Mouse (Mus musculus): ENCODE results near the gene Jakmip3. TPM values are rescaled to one million over a fixed set of nuclear protein-coding genes. Genes with fewer than 3 reads are reported as not detected.

Jakmip3 gene
- polyA plus RNA-seq, 1 experiment from 2014 or later = not detected

DNA sequence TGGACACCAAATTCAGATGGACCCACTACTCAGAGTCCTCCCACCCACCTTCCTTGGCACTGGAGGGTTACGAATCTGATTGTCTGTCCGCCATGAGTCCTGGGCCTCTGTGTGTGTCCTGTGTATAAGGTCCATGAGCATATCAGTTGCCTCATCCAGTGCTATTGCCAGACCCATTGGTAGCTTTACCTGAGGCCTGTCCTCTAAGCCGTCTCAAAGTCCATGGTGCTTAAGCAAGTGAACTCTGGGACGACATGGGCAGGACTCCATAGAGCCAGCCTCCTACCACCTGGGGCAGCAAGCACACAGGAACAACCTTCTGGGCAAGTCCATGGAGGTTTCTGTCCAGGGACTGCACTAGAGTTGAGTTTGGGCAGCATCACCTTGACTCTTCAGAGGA is 90.7 kb downstream of the Jakmip3 start:
- Histone ChIP-seq H3K79me2 (ENCODE audit: inconsistent target) (no peaks in the 10 kb centered on the region), H3K27ac (no peak overlapping the region), H3K36me3 (ENCODE audit: inconsistent target) (no peaks in the 10 kb centered on the region), H3K4me3 (ENCODE audit: inconsistent target) (no peak overlapping the region)
- 98% methylated on average over 4 of the region's 4 CpGs for WGBS (ENCODE audit: missing documents)

DNA sequence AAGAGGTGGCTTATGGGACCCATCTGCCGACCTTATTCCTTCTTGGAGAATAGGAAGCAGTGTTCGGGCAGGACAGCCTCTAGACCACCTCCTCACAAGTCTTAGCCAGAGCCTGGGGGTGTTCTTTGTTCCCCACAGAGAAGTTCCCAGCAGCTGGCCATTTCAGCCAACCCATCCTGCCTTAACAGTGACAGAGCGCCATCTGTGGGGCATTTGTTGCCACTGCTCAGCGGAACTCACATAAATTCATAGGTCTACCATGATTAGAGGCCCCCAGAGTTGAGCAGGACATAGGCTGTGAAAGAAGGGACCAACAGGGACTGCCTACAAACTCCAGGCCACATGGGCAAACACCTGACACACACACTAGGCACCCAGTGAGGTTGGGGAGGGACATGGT is 122.9 kb downstream of the Jakmip3 start:
- WGBS (ENCODE audit: missing documents) = 56% methylated on average over 4 of the region's 4 CpGs
- no peaks in the 10 kb centered on the region for H3K79me2 ChIP-seq (ENCODE audit: inconsistent target)
- H3K27ac ChIP-seq = no peak overlapping the region
- H3K4me3 ChIP-seq (ENCODE audit: inconsistent target) = no peak overlapping the region
- no peaks in the 10 kb centered on the region for H3K36me3 ChIP-seq (ENCODE audit: inconsistent target)

DNA sequence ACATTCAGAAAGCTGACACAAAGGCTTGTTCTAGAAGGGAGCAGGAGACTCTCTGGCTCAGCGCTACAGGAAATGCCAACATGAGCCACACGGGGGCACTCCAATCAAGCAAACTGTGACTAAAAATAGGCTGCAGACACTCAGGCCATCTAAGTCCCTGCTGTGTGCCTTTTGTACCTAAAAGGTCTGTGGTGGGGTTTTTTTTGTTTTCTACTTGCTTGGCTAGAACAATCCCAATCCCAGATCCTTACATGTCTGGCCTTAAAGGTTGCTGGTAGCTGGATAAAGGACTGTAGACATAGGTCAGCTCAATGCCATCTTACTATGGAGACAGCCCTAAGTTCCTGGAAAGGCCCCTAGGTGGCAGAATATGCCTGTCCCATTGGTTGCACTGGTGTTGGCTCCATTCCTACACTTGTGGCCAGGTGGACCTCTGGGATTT is 127.7 kb downstream of the Jakmip3 start:
- Histone ChIP-seq H3K4me3 (ENCODE audit: inconsistent target) (no peak overlapping the region), H3K79me2 (ENCODE audit: inconsistent target) (no peaks in the 10 kb centered on the region), H3K27ac (no peak overlapping the region), H3K36me3 (ENCODE audit: inconsistent target) (no peaks in the 10 kb centered on the region)
- WGBS (ENCODE audit: missing documents) = 6% methylated on average over 2 of the region's 2 CpGs

DNA sequence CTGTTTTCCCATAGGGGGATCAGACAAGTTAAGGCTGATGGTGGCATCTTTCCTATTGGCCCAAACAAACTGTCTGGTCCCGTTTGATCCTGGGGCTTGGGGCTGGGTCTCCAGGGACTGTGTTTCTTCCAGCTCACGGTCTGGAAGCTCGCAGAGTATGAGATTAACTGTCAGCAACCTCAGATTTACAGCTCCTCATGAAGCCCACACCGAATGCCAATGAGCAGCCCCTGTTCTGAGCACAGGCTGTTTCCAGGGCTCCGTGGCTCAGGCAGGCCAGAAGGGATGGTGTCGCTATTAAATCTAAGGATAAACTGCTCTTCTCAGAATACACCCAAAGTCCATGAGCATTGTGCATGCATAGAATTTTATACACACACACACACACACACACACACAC is 133.7 kb downstream of the Jakmip3 start:
- Histone ChIP-seq H3K36me3 (ENCODE audit: inconsistent target) (no peaks in the 10 kb centered on the region), H3K4me3 (ENCODE audit: inconsistent target) (no peak overlapping the region), H3K27ac (no peak overlapping the region), H3K79me2 (ENCODE audit: inconsistent target) (no peaks in the 10 kb centered on the region)
- WGBS (ENCODE audit: missing documents) = 71% methylated on average over 5 of the region's 6 CpGs

DNA sequence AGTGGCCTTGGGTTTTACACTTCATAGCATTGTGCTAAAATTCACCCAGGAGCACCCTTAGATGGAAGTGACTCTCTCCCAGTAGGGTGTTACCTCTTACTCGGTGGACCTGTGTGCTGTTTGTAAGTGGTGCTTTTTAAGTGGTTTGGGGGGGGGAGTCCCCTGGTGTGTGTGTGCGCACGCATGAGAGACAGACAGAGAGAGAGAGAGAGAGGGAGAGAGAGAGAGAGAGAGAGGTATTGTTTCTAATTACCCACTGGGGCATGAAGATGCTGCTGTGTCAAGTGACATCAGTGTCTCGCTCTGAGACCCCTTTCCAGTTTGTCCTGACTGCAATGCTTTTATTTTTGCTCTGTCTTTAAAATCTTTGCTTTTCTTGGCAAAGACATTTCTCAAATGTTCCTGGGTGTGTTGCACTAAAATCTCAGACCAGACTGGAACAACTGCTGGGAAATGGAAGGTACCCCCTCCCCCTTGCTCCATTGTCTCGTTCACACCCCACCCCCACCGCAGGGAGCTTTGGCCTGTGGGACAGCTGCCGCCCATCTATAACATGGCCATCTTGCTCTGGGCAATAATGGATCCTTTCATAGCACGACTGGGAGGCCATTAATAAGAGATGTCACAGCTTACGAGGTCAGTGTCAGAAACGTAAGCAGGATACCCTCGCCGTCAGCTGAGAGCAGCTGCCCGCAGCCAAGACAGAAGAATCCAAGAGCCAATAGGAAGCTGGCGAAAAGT is 134.7 kb downstream of the Jakmip3 start:
- Histone ChIP-seq H3K79me2 (ENCODE audit: inconsistent target) (no peaks in the 10 kb centered on the region), H3K36me3 (ENCODE audit: inconsistent target) (no peaks in the 10 kb centered on the region)
- WGBS (ENCODE audit: missing documents) = 84% methylated on average over 14 of the region's 14 CpGs

DNA sequence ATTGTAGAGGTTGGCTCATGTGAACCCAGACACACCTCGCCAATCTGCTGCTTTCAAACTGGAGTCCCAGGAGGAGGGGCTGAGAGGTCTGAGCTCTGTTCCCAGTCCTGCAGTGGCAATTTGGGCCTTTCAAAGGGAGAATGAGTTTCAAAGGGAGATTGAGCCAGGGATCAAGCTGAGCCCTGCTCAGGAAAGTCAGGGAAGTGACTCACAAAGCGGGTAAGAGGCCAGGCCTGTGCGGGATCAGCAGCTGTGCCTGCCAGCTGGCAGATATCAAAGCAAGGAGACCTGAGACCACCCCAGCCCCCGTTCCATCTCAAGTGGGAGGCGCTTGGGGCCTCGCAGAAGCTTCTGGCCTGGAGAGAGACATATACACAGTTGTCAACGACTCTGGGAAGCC is 136.8 kb downstream of the Jakmip3 start:
- WGBS (ENCODE audit: missing documents) = 38% methylated on average over 7 of the region's 7 CpGs
- H3K36me3 ChIP-seq (ENCODE audit: inconsistent target) = no peaks in the 10 kb centered on the region
- H3K79me2 ChIP-seq (ENCODE audit: inconsistent target) = no peaks in the 10 kb centered on the region
- H3K4me3 ChIP-seq (ENCODE audit: inconsistent target) = no peak overlapping the region
- H3K27ac ChIP-seq = no peak overlapping the region

More for the DNA sequence above, 134.7 kb downstream of the Jakmip3 start:
- H3K27ac ChIP-seq = no peak overlapping the region
- H3K4me3 ChIP-seq (ENCODE audit: inconsistent target) = no peak overlapping the region

DNA sequence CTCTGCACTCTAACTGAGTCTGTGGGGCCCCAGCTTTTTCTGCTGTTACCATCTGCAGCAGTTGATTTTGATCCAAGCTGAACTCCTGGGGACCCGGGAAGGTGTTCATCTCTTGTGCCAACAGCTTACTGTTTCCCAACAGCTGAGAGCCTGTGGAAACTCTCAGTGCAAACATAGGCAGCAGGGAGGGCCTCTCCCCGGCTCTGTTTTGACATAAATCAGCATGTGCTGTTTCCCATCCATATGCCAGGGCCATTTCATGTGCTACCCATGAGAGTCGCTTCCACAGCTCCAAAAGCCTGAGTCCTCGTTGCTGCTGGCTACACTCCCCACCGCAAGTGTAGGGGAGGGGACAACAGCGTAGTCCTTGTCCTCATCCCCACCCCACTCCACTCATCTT is 137.7 kb downstream of the Jakmip3 start:
- Histone ChIP-seq H3K79me2 (ENCODE audit: inconsistent target) (no peaks in the 10 kb centered on the region), H3K4me3 (ENCODE audit: inconsistent target) (no peak overlapping the region), H3K27ac (no peak overlapping the region), H3K36me3 (ENCODE audit: inconsistent target) (no peaks in the 10 kb centered on the region)
- 87% methylated on average over 6 of the region's 6 CpGs for WGBS (ENCODE audit: missing documents)

DNA sequence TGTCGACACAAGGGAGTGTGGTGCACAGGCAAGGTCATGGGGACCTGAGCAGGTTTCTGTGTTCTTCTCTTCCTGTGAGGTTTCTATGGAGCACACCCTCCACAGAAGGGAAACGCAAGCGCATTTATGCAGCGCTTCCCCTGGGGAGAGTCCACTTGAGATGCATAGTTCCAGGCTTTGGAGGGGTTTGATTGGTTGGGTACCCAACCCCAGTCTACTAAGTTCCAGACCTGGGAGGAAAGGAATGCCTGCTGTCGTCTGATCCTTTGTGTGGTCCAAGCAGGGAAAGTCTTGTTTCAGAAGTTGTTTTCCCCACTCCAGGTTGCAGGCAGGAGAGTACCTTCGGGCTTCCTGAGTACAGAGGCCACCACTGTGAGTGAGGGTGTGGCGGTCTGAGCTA is 138.6 kb downstream of the Jakmip3 start:
- Histone ChIP-seq H3K4me3 (ENCODE audit: inconsistent target) (no peak overlapping the region), H3K27ac (no peak overlapping the region), H3K36me3 (ENCODE audit: inconsistent target) (no peaks in the 10 kb centered on the region), H3K79me2 (ENCODE audit: inconsistent target) (no peaks in the 10 kb centered on the region)
- 83% methylated on average over 7 of the region's 7 CpGs for WGBS (ENCODE audit: missing documents)

DNA sequence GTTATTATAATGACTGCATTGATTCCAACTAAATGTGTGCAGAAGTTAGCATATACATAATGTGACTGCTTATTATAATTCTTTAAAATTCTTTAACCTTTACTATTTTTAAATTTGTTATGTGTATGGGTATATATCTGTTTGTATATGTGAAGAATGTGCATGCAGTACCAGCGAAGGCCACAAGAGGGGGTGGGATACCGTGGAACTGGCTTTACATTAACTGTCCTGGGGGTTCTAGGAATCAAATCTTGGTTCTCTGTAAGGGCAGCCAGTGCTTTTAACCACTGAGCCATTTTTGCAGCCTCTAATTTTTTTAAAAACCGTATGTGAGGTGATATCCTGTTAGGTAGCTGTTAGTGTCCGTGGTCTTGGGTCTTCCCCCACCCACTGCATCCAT is 140.2 kb downstream of the Jakmip3 start:
- no peaks in the 10 kb centered on the region for H3K79me2 ChIP-seq (ENCODE audit: inconsistent target)
- no peaks in the 10 kb centered on the region for H3K36me3 ChIP-seq (ENCODE audit: inconsistent target)
- no peak overlapping the region for H3K27ac ChIP-seq
- WGBS (ENCODE audit: missing documents) = 70% methylated on average over 4 of the region's 4 CpGs
- no peak overlapping the region for H3K4me3 ChIP-seq (ENCODE audit: inconsistent target)

DNA sequence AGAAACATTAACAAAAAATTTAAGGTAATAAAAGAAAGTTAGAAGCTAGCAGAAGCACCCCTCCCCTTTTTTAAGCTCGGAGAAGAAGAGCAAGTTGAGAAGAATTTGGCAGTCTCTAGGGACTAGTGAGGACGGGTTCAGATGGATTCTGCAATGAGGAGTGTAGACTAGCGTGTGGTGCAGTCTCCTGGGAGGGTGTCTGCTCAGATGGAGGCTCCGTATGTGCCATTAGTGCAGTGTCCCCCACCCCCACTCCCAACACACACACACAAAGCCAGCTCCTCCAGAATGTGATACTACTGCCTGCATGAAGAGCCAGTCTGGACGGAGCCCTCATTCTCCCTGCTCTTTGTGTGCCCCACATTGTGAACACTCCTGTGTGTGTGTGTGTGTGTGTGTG is 140.6 kb downstream of the Jakmip3 start:
- Histone ChIP-seq H3K4me3 (ENCODE audit: inconsistent target) (no peak overlapping the region), H3K36me3 (ENCODE audit: inconsistent target) (no peaks in the 10 kb centered on the region), H3K79me2 (ENCODE audit: inconsistent target) (no peaks in the 10 kb centered on the region), H3K27ac (no peak overlapping the region)
- WGBS (ENCODE audit: missing documents) = 81% methylated on average over 5 of the region's 5 CpGs

DNA sequence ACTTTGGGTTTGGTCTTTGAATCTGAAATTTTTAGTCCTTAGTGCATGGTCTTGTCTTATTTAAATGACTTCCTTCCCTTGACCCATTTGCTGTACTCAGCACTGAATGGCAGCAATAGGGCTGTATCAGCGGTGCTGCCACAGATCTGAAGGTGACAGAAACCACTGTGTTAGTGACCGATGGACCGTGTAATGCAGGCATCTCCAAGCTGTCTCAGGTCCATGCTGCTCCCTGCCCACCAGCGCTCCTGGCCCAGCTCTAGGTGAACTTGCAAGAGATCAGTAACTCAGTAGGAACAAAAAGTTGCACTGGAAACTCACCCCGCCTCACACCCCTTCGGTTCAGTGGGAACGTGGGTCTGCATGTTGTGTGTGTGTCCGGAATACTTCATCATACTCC is 141.8 kb downstream of the Jakmip3 start:
- WGBS (ENCODE audit: missing documents) = 84% methylated on average over 7 of the region's 8 CpGs
- no peaks in the 10 kb centered on the region for H3K79me2 ChIP-seq (ENCODE audit: inconsistent target)
- H3K4me3 ChIP-seq (ENCODE audit: inconsistent target) = no peak overlapping the region
- no peaks in the 10 kb centered on the region for H3K36me3 ChIP-seq (ENCODE audit: inconsistent target)
- no peak overlapping the region for H3K27ac ChIP-seq

DNA sequence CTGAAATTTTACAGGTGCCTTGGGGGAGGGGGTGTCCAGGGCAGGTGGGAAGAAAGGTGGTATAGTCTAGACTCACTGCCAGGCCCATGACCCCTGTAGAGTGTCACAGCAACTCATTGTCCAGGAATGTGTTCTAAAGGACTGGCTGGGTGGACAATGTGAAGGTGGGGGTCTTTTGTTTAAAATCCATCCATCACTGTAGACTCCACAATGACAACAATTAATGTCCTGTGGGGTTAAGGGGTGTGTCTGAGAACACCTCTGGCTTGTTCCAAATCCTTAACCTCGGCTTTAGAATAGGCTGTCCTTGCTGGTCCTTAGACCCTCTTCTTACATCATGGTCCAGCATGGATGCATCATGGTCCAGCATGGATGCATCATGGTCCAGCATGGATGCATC is 143.8 kb downstream of the Jakmip3 start:
- H3K79me2 ChIP-seq (ENCODE audit: inconsistent target) = no peaks in the 10 kb centered on the region
- no peak overlapping the region for H3K27ac ChIP-seq
- 78% methylated on average over 1 of the region's 1 CpGs for WGBS (ENCODE audit: missing documents)
- H3K4me3 ChIP-seq (ENCODE audit: inconsistent target) = no peak overlapping the region
- no peaks in the 10 kb centered on the region for H3K36me3 ChIP-seq (ENCODE audit: inconsistent target)

DNA sequence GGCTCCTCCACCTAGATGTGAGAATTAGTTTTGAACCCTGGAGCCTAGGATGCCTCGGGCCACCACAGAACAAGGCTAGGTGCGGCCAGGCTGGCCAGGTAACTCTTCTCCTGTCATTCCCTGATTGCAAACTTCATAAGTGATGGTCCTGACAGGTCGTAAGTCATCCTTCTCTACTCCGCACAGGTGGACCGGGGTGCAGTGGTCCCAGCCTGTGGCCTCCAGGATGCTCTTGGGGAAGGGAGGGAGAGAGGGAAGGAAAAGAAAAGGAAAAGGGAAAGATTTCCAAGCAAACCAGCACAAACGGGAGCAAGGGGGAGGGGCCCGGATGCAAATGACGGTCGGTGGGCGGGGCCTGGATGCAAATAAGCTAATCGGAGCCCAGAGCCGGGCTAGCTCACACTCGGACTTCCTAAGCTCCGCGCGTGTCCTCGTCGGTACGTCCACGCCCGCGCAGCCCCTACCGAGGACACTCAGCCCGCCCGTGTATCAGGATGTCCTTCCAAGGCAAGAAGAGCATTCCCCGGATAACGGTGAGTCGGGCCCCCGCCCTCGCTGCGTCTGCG is 145.2 kb downstream of the Jakmip3 start, which contains the start of gene Dpysl4:
Gene Dpysl4 (plus strand): TSS at position 373 of the 566 bp plus-strand sequence.
- Histone ChIP-seq H3K79me2 (ENCODE audit: inconsistent target) (no peaks in the 10 kb centered on the region), H3K4me3 (ENCODE audit: inconsistent target) (no peak within 1 kb of the TSS), H3K27ac (no peak within 1 kb of the TSS), H3K36me3 (ENCODE audit: inconsistent target) (no peaks in the 10 kb centered on the region)
- 12% methylated on average over 32 of the region's 32 CpGs for WGBS (ENCODE audit: missing documents)

DNA sequence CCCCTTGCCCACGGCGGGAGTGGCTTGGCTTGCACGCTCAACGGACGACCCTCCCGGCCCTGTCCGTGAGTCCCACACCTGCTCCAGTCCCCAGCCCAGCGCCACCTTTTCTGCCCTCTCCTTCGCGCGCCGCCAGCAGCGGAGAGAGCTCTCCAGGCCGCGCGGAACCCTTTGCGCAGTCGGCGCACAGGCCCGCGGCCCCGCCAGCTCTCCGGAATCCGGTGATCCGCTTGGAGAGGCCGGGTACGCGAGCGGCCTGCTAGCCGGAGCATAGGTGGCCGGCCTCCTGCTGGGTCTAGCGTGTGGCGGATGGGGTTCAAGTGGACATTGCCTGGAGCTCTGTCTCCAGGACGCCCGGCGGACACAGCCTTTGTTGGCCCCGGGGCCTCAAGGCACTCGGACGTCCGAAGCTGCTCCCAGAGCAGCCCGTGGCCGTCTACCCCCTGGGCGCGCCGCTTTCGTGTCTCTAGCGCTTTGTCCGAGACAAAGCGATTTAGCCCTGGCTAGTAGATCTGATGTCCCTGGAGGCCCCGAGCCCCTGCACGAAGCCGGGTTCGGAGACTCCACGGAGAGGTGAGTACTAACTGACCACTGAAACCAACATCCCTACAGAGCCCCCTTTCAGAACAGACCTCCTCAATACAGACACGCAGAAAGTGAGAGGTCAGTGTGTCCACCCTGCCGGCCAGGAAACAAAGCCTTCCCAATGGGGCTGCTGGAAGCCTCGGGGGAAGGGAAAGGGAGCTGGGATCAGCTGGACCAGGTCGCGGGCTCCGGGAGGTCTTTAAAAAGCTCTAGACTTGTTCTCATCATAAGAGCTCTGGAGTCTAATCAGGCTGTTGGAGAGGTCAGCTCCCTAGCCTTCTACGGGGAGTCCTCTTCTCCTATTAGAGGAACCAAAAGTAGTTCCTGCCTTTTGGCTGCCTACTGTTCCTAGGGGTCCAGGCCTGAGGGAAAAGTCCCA is 145.9 kb downstream of the Jakmip3 start:
- no peak overlapping the region for H3K27ac ChIP-seq
- H3K36me3 ChIP-seq (ENCODE audit: inconsistent target) = no peaks in the 10 kb centered on the region
- no peak overlapping the region for H3K4me3 ChIP-seq (ENCODE audit: inconsistent target)
- WGBS (ENCODE audit: missing documents) = 9% methylated on average over 61 of the region's 61 CpGs
- no peaks in the 10 kb centered on the region for H3K79me2 ChIP-seq (ENCODE audit: inconsistent target)

DNA sequence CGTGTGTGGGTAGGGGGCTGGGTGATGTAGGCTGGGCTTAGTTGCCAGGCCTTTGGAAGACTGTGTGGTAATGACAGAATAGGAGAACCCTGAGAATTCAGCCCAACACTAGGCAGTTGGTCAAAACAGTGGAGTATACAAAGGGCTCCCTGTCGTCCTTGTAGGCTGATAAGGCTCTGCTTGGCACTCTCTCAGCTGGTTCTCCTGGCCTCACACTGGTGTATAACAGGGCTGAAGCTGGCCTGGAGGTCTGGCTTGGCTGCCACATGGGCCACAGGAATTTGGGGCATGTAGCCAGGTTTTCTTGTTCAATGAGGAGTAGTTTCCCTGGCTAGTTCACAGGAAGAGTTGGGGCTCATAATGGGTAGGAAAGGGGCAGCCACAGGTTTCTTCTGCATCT is 147.3 kb downstream of the Jakmip3 start:
- no peak overlapping the region for H3K27ac ChIP-seq
- H3K36me3 ChIP-seq (ENCODE audit: inconsistent target) = no peaks in the 10 kb centered on the region
- H3K79me2 ChIP-seq (ENCODE audit: inconsistent target) = no peaks in the 10 kb centered on the region
- 83% methylated on average over 2 of the region's 2 CpGs for WGBS (ENCODE audit: missing documents)
- H3K4me3 ChIP-seq (ENCODE audit: inconsistent target) = no peak overlapping the region
